Mouse (Mus musculus): ENCODE data around the gene Park7.

The Park7 gene

DNA sequence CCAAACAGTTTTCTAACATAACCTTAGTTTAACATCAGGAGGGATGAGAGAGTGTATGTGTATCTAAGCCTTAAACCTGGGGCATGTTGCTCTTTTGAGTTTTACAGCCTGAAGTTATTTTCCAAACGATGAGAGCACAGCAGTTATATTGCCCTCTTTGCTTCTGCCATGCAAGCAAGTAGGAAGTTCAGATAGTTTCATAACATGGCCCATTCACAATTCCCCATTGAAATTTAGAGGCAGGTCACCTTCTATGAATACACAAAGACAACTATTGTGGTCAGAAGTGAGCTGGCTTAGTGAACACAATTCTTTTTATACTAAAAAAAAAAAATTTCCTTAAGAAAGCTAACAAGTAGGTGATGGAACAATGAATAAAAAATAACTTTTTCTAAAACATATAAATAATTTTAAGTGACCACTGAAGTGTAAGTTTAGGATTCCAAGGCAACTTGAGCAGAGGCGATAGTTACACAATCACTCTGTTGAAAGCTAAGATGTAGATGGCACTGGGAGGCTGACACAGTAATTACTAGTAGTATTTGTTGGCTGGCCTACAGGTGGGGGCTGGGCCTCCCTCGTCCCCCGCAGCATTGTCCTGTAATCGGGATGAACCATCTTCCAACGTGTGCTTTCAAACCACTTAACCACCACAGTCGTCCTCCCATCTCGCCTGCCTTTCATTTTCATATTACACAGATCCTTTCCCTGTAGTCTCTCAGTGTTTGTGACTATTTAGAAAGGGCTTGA lies 51.4 kb downstream of the Park7 start:
- in situ Hi-C loops (cut with MboI; ENCODE audit: low pct_unique_long_range_greater_than_20kb in 1 of 2, low sequenced_read_pairs in 2 of 2, unreplicated experiment in 1 of 2): loop anchor here in 1 of 2 experiments (10.0 kb wide), 1 partner anchor 208 kb away; the partner anchor contains the start of gene Slc45a1

DNA sequence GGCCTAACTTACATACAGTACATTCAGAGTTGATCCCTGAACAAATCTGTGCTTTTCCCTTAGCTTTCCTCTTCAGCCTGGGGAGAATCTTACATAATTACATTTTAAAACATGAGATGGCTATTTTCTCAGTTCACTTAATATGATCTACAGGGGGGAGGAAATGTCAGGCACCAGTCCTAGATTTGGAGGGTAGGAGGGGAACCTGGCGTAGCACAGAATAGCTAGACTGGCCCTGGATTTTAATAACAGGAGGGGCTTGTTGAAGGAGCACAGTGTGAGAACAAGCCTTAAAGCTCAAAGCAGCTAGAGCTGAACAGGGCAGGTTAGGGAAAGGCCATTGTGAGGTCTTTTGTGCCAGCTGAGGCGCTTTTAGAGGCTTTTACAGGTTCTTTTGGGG lies 53.1 kb downstream of the Park7 start:
- in situ Hi-C loops (cut with MboI; ENCODE audit: low pct_unique_long_range_greater_than_20kb in 1 of 2, low sequenced_read_pairs in 2 of 2, unreplicated experiment in 1 of 2): loop anchor here in 1 of 2 experiments (10.0 kb wide), 1 partner anchor 206 kb away; the partner anchor contains the start of gene Slc45a1

DNA sequence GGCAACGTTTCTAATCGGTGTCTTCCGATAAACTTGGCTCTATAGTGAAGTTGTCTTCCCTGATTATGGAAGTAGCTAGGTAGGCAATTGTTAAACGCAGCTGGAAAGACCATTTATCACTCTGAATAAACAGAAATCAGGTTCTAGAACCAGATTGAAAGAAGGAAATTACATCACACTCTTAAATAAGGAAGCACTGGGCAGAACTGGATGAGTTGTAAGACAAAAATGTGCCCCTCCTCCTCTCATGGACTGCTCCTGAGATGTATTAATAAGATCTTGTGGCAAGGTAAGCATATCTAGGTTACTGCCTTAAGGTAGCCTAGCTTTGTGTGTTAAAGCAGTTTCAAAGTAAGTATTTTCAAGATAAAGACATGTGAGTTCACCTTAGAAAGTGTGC lies 53.7 kb downstream of the Park7 start:
- in situ Hi-C loops (cut with MboI; ENCODE audit: low pct_unique_long_range_greater_than_20kb in 1 of 2, low sequenced_read_pairs in 2 of 2, unreplicated experiment in 1 of 2): loop anchor here in 1 of 2 experiments (10.0 kb wide), 1 partner anchor 206 kb away; the partner anchor contains the start of gene Slc45a1

- in situ Hi-C loops (cut with MboI; ENCODE audit: low pct_unique_long_range_greater_than_20kb in 1 of 2, low sequenced_read_pairs in 2 of 2, unreplicated experiment in 1 of 2): no loop called here
Observed at GRCm38 (mm10) chr4:150855346-150855745, 58.9 kb downstream of the Park7 start.

GRCm38 (mm10) chr4:150854839-150855246 lies 59.4 kb downstream of the Park7 start:
- in situ Hi-C loops (cut with MboI; ENCODE audit: low pct_unique_long_range_greater_than_20kb in 1 of 2, low sequenced_read_pairs in 2 of 2, unreplicated experiment in 1 of 2): no loop called here

- in situ Hi-C loops (cut with MboI; ENCODE audit: low pct_unique_long_range_greater_than_20kb in 1 of 2, low sequenced_read_pairs in 2 of 2, unreplicated experiment in 1 of 2): no loop called here
Observed at GRCm38 (mm10) chr4:150853680-150854461, 60.4 kb downstream of the Park7 start, which contains the start of gene Errfi1. Gene Errfi1 (plus strand): TSS chr4:150853919.

DNA sequence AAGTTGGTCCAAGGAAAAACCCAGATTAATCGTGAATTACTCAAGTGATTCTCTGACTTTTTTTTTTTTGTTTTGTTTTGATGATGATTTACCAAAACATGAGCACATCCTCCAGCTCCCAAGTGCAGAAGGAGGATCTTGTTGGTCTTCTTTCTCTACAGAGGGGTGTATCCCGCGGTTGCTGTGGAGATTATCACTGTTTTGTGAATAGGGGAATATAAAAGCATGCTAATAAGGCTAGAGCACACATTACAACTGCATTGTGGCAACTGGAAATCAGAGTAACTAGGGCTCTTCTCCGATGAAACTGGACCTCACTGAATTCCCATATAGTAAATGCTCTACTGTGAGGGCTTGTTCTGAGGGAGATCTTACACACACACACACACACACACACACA lies 61.8 kb downstream of the Park7 start:
- in situ Hi-C loops (cut with MboI; ENCODE audit: low pct_unique_long_range_greater_than_20kb in 1 of 2, low sequenced_read_pairs in 2 of 2, unreplicated experiment in 1 of 2): no loop called here

DNA sequence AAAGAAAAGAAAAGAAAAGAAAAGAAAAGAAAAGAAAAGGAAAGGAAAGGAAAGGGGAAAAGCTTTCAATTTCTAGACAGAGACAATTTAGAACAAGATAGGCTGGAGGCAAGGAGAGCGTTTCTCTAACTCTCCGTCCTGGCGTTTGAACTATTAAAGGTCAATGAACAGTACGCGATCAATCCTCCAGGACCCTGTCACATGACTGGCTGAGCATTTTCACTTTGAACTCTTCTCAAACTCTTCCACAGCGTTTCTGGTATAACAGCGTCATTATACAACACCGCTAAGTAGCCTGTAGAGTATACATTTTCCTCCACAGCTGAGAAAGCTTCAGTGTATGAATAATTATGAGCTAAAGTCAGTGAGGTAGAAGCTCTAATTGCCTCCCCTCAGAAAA lies 62.2 kb downstream of the Park7 start:
- in situ Hi-C loops (cut with MboI; ENCODE audit: low pct_unique_long_range_greater_than_20kb in 1 of 2, low sequenced_read_pairs in 2 of 2, unreplicated experiment in 1 of 2): no loop called here

- in situ Hi-C loops (cut with MboI; ENCODE audit: low pct_unique_long_range_greater_than_20kb in 1 of 2, low sequenced_read_pairs in 2 of 2, unreplicated experiment in 1 of 2): no loop called here
Observed at GRCm38 (mm10) chr4:150850893-150851292, 63.3 kb downstream of the Park7 start.

DNA sequence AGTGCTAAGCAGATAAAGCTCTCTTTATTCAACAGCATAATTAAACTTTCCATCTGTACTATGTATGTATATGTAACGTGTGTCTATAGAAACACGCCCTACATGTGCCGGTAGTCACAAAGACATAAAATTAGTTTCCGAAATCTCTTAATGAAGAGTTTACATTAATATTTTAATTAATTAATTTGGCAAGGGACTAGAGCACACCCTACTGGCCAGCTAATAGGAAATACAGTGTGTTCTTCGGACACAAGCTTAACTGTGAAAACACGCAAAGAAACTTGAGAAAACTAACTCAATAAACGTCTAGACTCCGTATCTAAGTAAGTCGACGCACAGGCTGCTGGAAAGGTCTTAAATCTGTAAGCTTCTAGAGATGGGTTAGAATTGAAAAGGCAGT lies 64.3 kb downstream of the Park7 start:
- in situ Hi-C loops (cut with MboI; ENCODE audit: low pct_unique_long_range_greater_than_20kb in 1 of 2, low sequenced_read_pairs in 2 of 2, unreplicated experiment in 1 of 2): loop anchor here in 1 of 2 experiments (5.0 kb wide), 1 partner anchor 78 kb away; no protein-coding TSS in a partner anchor

All from mouse embryonic stem cell (cell line).